Mouse (Mus musculus) layer of hippocampus, adult 6 months (tissue): ENCODE data around the gene Apln. TPM values are rescaled to one million over a fixed set of nuclear protein-coding genes. Genes with fewer than 3 reads are reported as not detected.

Source experiments
- long read RNA-seq, 2 experiments: library from polyadenylated mRNA; unstranded; transcript quantifications; one replicate each; pipeline ENCODE4 v2.0.0; 2019 to 2020
- polyA plus RNA-seq: library from polyadenylated mRNA; unstranded; fragments of <200 nt; fragmentation: Nextera tagmentation; gene quantifications from 2 replicates; pipeline ENCODE4 v1.2.3, GENCODE M21; 2021

The Apln gene
- 14.3 and 19.5 TPM in 2 replicates for polyA plus RNA-seq
- long read RNA-seq, experiment 1, transcript Apln-201 (3 exons, 3,149 nt): major isoform, 25 of 32 reads
- long read RNA-seq, experiment 1, partial matches to known transcripts: 0 of 32 reads
- long read RNA-seq, experiment 1, other reads (novel, unspliced or antisense): 7 of 32 reads
- long read RNA-seq, experiment 2, transcript Apln-201 (3 exons, 3,149 nt): major isoform, 126 of 136 reads
- long read RNA-seq, experiment 2, partial matches to known transcripts: 0 of 136 reads
- long read RNA-seq, experiment 2, other reads (novel, unspliced or antisense): 10 of 136 reads

GRCm38 (mm10) chrX:48034144-48035113, at the start of gene Apln:
Apln (minus strand) TSS chrX:48034853.

Other genes with a start within 250 kb of the Apln start
- 8.1 and 9.4 TPM in 2 replicates for gene Smarca1, start 141.9 kb downstream of the Apln start, polyA plus RNA-seq
- 10.6 and 10.7 TPM in 2 replicates for gene Ocrl, start 122.5 kb downstream of the Apln start, polyA plus RNA-seq
- gene Xpnpep2, start 73.9 kb upstream of the Apln start, polyA plus RNA-seq: 0.24 and 0.39 TPM in 2 replicates
- gene Sash3, start 111.6 kb upstream of the Apln start, polyA plus RNA-seq: 1.5 and 1.8 TPM in 2 replicates
- 24.8 and 30.6 TPM in 2 replicates for gene Zdhhc9, start 174.0 kb upstream of the Apln start, polyA plus RNA-seq
- gene Utp14a, start 222.0 kb upstream of the Apln start, polyA plus RNA-seq: 9.7 and 11.4 TPM in 2 replicates